Mouse (Mus musculus): ENCODE results near the gene Cbx5.

- TF ChIP-seq CTCF (IDR thresholded peaks at IDR 0.05; ENCODE audit: control insufficient read depth, insufficient read depth, insufficient read length) (peak; percentile 71), MAX (IDR thresholded peaks at IDR 0.05) (no peak), USF1 (IDR thresholded peaks at IDR 0.05; ENCODE audit: low read depth) (no peak), MYOG (IDR thresholded peaks at IDR 0.05; ENCODE audit: control insufficient read depth, extremely low read depth, insufficient read length) (no peak), FOSL1 (IDR thresholded peaks at IDR 0.05; ENCODE audit: insufficient read depth, low read length, poor library complexity, severe bottlenecking) (no peak), CEBPB (IDR thresholded peaks at IDR 0.05; ENCODE audit: low read depth) (no peak), MYOD1 (IDR thresholded peaks at IDR 0.05; ENCODE audit: control insufficient read depth, insufficient read length, low read depth) (no peak)
These were observed 48.8 kb downstream of the Cbx5 start for GRCm38 (mm10) chr15:103190531-103191462.

Measured in C2C12 (cell line).